Mouse (Mus musculus) hindbrain, embryonic 15.5 days (tissue): ENCODE measurements around the gene Stk11. TPM values are rescaled to one million over a fixed set of nuclear protein-coding genes. Genes with fewer than 3 reads are reported as not detected.
A peak's percentile ranks its signal among the peaks of the same experiment; 100 is the strongest.

Experiments
- ATAC-seq: fragments of 200-750 bp; cut with Nextera tagmentation; 2 replicates; pipeline ENCODE4 v1.8.0; 2017; ENCODE audit warnings: low read depth, moderate number of reproducible peaks, moderate TSS enrichment; ENCODE audit not compliant: low FRiP score
- H3K27ac ChIP-seq: fragments of 300-500 bp; sonication (generic); replicated peaks from 2 replicates; pipeline ENCODE4 v1.5.1; 2015; ENCODE audit warnings: mild to moderate bottlenecking, inconsistent platforms
- H3K27me3 ChIP-seq: fragments of 300-500 bp; sonication (generic); 2 replicates; pipeline ENCODE4 v1.6.1; 2015; ENCODE audit warnings: control low read depth, inconsistent platforms
- H3K36me3 ChIP-seq: fragments of 300-500 bp; sonication (generic); 2 replicates; pipeline ENCODE4 v1.6.1; 2015; ENCODE audit warnings: control low read depth, inconsistent platforms
- H3K4me1 ChIP-seq: fragments of 300-500 bp; sonication (generic); replicated peaks from 2 replicates; pipeline ENCODE4 v1.6.1; 2015; ENCODE audit warnings: control low read depth, inconsistent platforms
- H3K4me2 ChIP-seq: fragments of 300-500 bp; sonication (generic); 2 replicates; pipeline ENCODE4 v1.6.1; 2015; ENCODE audit warnings: moderate library complexity, mild to moderate bottlenecking, inconsistent platforms
- H3K4me3 ChIP-seq: fragments of 300-500 bp; sonication (generic); 2 replicates; pipeline ENCODE4 v1.5.1; 2015; ENCODE audit warnings: mild to moderate bottlenecking, inconsistent platforms
- H3K9ac ChIP-seq: fragments of 300-500 bp; sonication (generic); 2 replicates; pipeline ENCODE4 v1.6.1; 2015; ENCODE audit warnings: inconsistent platforms
- H3K9me3 ChIP-seq: fragments of 300-500 bp; sonication (generic); 2 replicates; pipeline ENCODE4 v1.6.1; 2016; ENCODE audit warnings: control low read depth, inconsistent platforms
- WGBS: fragments of 180-500 bp; shearing (Covaris S2); methylation state at CpG from one replicate; pipeline ENCODE4 v1.1.7; 2015; 5-methylcytosine and 5-hydroxymethylcytosine counted together
- polyA plus RNA-seq: library from polyadenylated mRNA; unstranded; fragments of >200 nt; fragmentation: Nextera tagmentation; extraction: Ambion mirVana; gene quantifications from 2 replicates; pipeline ENCODE4 v1.2.1, GENCODE M21; 2015

Stk11 gene
- polyA plus RNA-seq, 1 experiment from 2014 or later = 20.0 TPM

DNA sequence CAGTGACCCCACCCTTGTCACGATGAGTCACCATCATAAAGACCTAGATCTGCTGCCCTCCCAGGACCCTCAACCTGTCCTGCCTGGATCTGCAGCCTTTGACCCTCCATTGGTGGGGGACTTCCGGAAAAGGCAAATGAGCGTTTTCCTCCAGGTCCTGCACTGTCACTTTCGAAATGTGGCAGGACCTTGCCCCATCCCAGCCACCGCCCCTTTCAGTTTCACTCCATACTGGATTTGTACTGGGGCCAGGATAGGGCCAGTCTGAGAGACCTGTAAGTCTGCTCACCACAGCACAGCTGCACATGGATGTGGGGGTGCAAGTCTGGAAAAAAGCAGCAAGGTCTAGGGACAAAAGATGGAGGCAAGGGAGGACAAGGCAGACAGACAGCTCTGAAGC lies 17.0 kb upstream of the Stk11 start:
- WGBS = 89% methylated on average over 5 of the region's 5 CpGs
- Histone ChIP-seq H3K4me3 (no peak overlapping the region), H3K27ac (no peak overlapping the region), H3K9me3 (no peaks in the 10 kb centered on the region), H3K9ac (no peak overlapping the region), H3K4me1 (peaks cover 27% of the 10 kb centered on the region), H3K27me3 (no peaks in the 10 kb centered on the region), H3K4me2 (no peak overlapping the region), H3K36me3 (no peaks in the 10 kb centered on the region)
- no peak for ATAC-seq

DNA sequence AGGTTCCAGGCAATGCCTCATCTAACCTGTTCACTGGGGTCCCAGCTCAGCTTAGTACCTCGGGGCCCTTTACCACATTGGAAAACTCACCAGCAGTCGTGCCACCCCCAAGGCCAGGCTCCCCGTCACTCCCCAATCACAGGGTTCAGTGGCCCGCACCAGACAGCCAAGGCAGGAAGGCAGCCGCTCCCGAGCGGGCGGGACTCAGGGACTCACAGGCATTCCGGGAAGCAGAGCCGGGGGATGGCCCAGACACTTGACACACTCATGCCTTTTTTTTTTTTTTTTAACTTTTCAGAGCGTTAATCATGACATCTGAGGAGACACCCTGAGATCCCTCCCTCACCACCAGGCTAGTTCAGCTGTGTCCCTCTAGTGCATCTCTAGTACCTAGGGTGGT lies 14.6 kb upstream of the Stk11 start:
- Histone ChIP-seq H3K9me3 (no peaks in the 10 kb centered on the region), H3K9ac (no peak overlapping the region), H3K4me2 (peak overlapping the region; percentile 84; the same call in 1 of the 2 replicates), H3K27ac (no peak overlapping the region), H3K36me3 (no peaks in the 10 kb centered on the region), H3K4me1 (peaks cover 27% of the 10 kb centered on the region), H3K27me3 (peaks cover 2% of the 10 kb centered on the region; the same call in 1 of the 2 replicates), H3K4me3 (no peak overlapping the region)
- WGBS = 71% methylated on average over 11 of the region's 11 CpGs
- ATAC-seq = no peak

DNA sequence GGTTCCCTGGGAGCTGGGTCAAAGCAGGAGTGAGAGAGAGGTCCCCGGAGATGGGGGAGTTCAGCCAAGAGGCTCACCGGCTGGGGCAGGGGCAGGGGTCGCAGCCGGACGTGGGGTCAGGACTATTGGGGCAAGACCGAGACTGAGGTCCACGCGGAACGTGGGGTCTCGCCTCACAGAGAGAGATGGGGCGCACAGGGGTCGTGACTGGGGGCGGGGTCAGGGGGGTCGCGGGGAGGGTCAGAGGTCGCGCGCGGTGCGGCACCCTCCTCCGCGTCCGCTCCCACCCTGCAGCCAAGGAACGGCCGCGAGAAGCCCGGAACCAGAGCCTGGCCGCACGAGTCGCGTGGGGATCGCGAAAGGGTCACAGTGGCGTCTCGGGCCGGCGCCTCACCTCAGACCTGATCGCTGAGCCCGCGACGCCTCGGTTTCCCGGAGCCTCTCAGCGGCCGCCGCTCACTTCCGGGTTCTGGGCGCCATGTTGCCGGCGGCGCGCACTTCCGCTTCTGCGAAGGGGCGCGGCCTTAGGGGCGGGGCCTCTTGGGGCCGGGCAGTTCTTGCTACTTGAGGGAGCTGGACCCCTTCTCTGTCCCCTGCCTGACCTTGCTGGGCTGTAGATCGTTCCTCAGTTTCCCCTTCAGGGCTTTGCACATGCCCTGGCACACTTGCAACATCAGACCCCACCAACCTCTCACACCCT lies 13.2 kb upstream of the Stk11 start:
- H3K4me2 ChIP-seq = peak overlapping the region; percentile 84
- under 1% methylated on average over 59 of the region's 59 CpGs for WGBS
- no peaks in the 10 kb centered on the region for H3K9me3 ChIP-seq
- peak overlapping the region; percentile 81 for H3K9ac ChIP-seq
- H3K4me3 ChIP-seq = peak overlapping the region; percentile 91
- peak overlapping the region; percentile 56 for H3K27ac ChIP-seq
- peaks cover 2% of the 10 kb centered on the region; the same call in 1 of the 2 replicates for H3K27me3 ChIP-seq
- no peaks in the 10 kb centered on the region for H3K36me3 ChIP-seq
- ATAC-seq = peak; percentile 89
- H3K4me1 ChIP-seq = peaks cover 24% of the 10 kb centered on the region

DNA sequence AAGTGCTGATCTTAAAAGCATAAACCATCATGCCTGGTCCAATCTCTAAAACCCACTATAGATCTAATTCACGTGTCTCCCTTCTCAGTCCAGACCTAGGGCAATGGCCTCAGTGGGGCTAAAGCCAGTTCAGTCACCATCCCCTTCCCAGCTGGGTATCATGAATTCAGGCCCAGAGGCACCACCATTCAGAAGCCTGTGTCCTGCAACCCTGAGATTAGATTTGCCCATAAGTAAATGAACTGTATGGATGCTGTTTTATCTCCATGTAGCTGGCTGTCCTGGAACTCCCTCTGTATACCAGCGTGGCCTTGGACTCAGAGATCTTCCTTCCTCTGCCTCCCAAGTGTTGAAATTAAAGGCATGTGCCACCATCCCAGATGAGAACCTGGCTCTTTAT lies 12.6 kb upstream of the Stk11 start:
- Histone ChIP-seq H3K4me1 (peaks cover 21% of the 10 kb centered on the region), H3K4me3 (peak overlapping the region; percentile 91; the same call in 1 of the 2 replicates), H3K9ac (0 out of 2 replicates have a peak overlapping the region, but pooled peaks have one; percentile 81), H3K4me2 (peak overlapping the region; percentile 84), H3K36me3 (no peaks in the 10 kb centered on the region), H3K9me3 (no peaks in the 10 kb centered on the region), H3K27ac (peak overlapping the region; percentile 56), H3K27me3 (peaks cover 2% of the 10 kb centered on the region; the same call in 1 of the 2 replicates)
- WGBS = 80% methylated on average over 2 of the region's 2 CpGs
- no peak for ATAC-seq

DNA sequence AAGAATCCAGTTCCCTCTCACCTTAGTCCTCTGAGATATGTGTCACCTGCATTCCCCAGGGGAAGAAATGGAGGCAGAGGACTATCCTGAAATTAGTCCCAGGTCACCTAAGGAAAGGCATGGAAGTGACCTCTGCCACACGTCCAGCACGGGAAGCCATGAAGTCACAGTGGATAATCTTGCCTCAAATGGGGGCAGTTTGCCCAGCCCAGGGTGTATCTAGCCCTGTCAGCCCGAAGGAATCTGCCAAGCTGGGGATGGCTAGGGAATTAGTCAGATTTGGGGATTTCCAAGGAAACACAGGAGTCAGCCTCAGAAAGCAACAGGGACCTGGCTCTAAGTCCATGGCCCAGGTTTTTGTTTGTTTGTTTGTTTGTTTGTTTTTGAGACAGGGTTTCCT lies 11.4 kb upstream of the Stk11 start:
- ATAC-seq = no peak

DNA sequence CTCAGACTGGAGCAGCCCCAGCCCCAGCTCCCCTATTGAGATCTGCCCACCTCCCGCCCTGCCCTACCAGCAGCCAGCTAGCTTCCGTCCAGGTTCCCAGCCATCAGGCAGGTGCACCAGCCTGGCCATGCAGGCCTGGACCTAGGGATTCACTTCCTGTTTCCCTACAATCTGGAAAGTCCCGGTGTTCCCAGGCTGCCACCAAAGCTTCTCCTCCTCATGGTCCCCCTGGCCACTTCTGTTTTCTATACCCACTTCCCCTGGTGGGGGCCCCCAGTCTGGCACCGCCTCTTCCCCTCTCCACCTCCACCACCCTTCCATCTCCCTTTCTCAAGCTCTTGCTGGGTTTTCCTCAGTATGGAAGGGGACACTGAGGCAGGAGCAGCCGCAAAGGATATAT lies 10.1 kb upstream of the Stk11 start, which contains the start of gene Sbno2:
Sbno2 (minus strand) TSS at position 112 of the 400 bp plus-strand sequence.
- Histone ChIP-seq H3K4me3 (no peak within 1 kb of the TSS), H3K4me1 (peaks cover 16% of the 10 kb centered on the region), H3K4me2 (no peak within 1 kb of the TSS), H3K36me3 (no peaks in the 10 kb centered on the region), H3K9me3 (no peaks in the 10 kb centered on the region), H3K9ac (no peak within 1 kb of the TSS), H3K27ac (no peak within 1 kb of the TSS), H3K27me3 (peaks cover 2% of the 10 kb centered on the region; the same call in 1 of the 2 replicates)
- WGBS = 75% methylated on average over 5 of the region's 5 CpGs
- no peak for ATAC-seq

More for the DNA sequence above, 11.4 kb upstream of the Stk11 start:
- Histone ChIP-seq H3K36me3 (no peaks in the 10 kb centered on the region), H3K4me3 (no peak overlapping the region), H3K4me2 (no peak overlapping the region), H3K27me3 (peaks cover 2% of the 10 kb centered on the region; the same call in 1 of the 2 replicates), H3K9me3 (no peaks in the 10 kb centered on the region), H3K4me1 (peaks cover 21% of the 10 kb centered on the region), H3K27ac (no peak overlapping the region), H3K9ac (no peak overlapping the region)
- WGBS = 91% methylated on average over 3 of the region's 3 CpGs

DNA sequence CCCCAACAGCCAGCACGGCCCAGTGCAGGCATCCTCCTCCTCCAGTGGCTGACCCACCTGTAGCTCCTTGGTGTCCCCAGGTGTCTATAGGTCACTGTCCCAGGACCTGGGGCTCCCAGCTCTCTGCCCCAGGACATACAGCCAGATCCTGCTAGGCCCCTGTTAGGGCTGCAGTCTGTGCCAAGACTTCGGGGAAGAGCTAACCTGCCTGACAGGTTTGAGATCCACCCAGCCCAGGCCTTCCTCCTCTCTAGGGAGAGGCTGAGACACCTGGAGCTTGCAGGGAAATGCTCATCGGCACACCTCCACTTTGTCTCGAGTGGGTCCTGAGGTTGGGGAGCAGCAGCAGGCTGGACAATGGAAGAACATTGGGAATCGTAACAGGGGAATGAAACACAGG lies 9.7 kb upstream of the Stk11 start:
- WGBS = 74% methylated on average over 5 of the region's 5 CpGs
- Histone ChIP-seq H3K9ac (no peak overlapping the region), H3K36me3 (no peaks in the 10 kb centered on the region), H3K27me3 (peaks cover 2% of the 10 kb centered on the region; the same call in 1 of the 2 replicates), H3K4me1 (peaks cover 11% of the 10 kb centered on the region), H3K9me3 (no peaks in the 10 kb centered on the region), H3K4me2 (no peak overlapping the region), H3K27ac (no peak overlapping the region), H3K4me3 (no peak overlapping the region)
- ATAC-seq = no peak

DNA sequence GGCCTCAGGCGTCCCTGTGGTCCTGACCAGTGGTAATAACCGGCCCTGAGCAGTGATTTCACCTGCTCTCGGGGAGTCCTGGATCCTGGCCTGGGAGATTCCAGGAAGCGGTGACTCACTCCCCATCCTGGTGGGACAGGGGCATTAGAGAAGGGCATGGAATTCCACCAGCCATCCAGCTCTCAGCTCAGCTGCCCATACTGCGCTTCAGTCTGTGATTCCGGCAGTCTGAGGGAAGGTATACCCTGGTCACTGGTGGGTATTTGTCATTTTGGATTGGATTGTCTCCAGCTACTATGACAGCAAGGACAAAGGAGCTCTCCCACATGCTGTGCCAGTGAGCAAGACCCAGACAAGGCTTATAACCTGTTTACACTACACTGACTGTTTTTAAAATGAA lies 7.9 kb upstream of the Stk11 start:
- no peak for ATAC-seq
- WGBS = 65% methylated on average over 6 of the region's 6 CpGs
- H3K27me3 ChIP-seq = peaks cover 2% of the 10 kb centered on the region; the same call in 1 of the 2 replicates

DNA sequence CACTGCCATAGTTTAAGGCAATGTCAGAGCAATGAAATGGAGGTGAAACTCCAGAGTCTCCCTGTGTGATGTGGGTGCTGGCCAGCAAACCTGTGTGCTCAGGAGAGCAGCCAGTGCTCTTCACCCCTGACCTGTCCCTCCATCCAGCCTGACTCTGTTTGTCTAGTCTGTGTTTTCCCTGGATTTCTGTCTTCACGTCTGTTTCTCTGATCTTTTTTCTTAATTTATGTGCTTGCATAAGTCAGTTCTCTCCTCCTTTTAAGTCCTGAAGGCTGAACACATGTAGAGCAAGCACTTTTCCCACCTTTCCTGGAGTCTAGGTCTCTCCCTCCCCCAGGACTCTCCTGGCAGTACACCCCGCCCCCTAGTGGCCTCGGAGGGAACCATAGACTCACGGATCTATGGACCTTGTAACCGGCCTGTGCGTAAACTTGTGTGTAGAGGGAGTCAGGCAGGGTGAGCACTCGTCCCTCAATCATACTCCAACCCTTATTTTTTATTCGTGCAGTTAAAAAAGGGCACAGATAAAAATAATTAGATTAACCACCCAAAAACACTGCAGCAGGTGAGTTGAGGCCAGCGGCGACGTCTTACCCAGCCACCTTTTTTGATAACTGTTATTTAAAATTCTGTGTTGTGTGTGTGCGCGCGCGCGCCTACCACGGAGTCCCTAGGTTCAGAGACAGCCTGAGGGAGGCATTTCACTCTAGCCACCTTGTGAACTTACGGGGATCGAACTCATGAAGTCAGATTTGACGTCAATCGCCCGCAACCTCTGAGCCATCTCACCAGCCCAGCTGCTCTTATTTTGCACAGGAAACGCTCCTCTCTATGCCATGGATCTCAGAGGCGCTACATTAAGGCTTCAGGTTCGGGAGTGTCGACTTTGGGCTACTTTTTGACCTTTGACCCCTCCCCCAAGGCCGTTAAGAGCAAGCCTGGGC lies 990 bp upstream of the Stk11 start:
- Histone ChIP-seq H3K27me3 (no peaks in the 10 kb centered on the region), H3K4me2 (peak overlapping the region; percentile 56), H3K27ac (peak overlapping the region; percentile 72), H3K4me1 (peaks cover 42% of the 10 kb centered on the region), H3K9me3 (no peaks in the 10 kb centered on the region), H3K4me3 (peak overlapping the region; percentile 91), H3K9ac (peak overlapping the region; percentile 17; the same call in 1 of the 2 replicates), H3K36me3 (no peaks in the 10 kb centered on the region)
- no peak for ATAC-seq
- WGBS = 3% methylated on average over 27 of the region's 27 CpGs

More for the DNA sequence above, 7.9 kb upstream of the Stk11 start:
- Histone ChIP-seq H3K4me2 (no peak overlapping the region), H3K9ac (no peak overlapping the region), H3K4me3 (no peak overlapping the region), H3K9me3 (no peaks in the 10 kb centered on the region), H3K27ac (no peak overlapping the region), H3K4me1 (no peaks in the 10 kb centered on the region), H3K36me3 (no peaks in the 10 kb centered on the region)

DNA sequence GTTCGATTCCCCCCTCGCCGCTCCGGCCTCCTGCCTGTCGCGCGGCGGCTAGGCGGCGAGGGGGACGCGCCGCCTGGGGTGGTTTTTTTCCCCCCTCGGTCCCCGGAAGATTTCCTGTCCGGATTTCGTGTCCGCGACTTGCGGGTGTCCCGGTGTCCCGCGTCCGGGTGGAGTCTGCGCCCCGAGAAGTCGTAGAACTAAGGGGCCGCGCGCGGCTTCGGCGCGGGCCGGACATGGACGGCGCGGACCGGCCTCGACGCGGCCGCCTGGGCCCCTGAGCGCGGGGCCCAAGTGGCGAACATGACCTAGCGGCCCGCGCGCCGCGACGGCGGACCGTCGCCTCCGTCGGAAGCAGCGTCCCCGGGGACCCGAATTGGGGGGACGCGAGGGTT lies 337 bp downstream of the Stk11 start:
- H3K9ac ChIP-seq = peak overlapping the region; percentile 88
- H3K4me1 ChIP-seq = peaks cover 53% of the 10 kb centered on the region
- no peak for ATAC-seq
- peak overlapping the region; percentile 70 for H3K4me2 ChIP-seq
- no peaks in the 10 kb centered on the region for H3K36me3 ChIP-seq
- no peaks in the 10 kb centered on the region for H3K9me3 ChIP-seq
- peak overlapping the region; percentile 91 for H3K4me3 ChIP-seq
- WGBS = under 1% methylated on average over 63 of the region's 63 CpGs
- H3K27me3 ChIP-seq = no peaks in the 10 kb centered on the region
- peak overlapping the region; percentile 86 for H3K27ac ChIP-seq

DNA sequence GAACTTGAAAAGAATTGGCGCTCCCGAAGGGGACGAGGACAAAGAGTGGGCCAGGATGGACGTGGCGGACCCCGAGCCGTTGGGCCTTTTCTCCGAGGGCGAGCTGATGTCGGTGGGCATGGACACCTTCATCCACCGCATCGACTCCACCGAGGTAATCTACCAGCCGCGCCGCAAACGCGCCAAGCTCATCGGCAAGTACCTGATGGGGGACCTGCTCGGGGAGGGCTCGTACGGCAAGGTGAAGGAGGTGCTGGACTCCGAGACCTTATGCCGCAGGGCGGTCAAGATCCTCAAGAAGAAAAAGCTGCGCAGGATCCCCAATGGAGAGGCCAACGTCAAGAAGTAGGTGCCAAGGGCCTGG lies 942 bp downstream of the Stk11 start:
- Histone ChIP-seq H3K27me3 (no peaks in the 10 kb centered on the region), H3K4me2 (peak overlapping the region; percentile 70), H3K27ac (peak overlapping the region; percentile 5; the same call in 1 of the 2 replicates), H3K4me3 (peak overlapping the region; percentile 91), H3K36me3 (no peaks in the 10 kb centered on the region), H3K9ac (peak overlapping the region; percentile 88), H3K9me3 (no peaks in the 10 kb centered on the region), H3K4me1 (peaks cover 53% of the 10 kb centered on the region)
- ATAC-seq = no peak
- WGBS = 2% methylated on average over 27 of the region's 27 CpGs
